25 mouse cellular contexts compared by ENCODE assay signal in genomic region chr17:45264434-45264833, GRCm38 (mm10).
DNase-seq lines count a peak whose midpoint lies in the region; ATAC-seq and TF ChIP-seq lines count a peak whose summit lies in the region.
"Had no signal": no experiment of that assay in that cellular context is flagged by ENCODE, and none has a peak within 500 bp of the region (broad histone marks: within the 10 kb centered on the region; RNA-seq: fewer than 3 reads in every experiment).

No protein-coding gene starts in this region.

- H3K4me2 ChIP-seq in kidney, postnatal 0 days (ENCODE audit: low read length) = no peak overlapping the region; the same call in 1 of the 2 replicates
- H3K4me2 ChIP-seq in kidney, embryonic 14.5 days (replicated peaks; ENCODE audit: low read depth, low read length) = no peak overlapping the region
- no peak overlapping the region for H3K4me2 ChIP-seq in lung, embryonic 14.5 days
- H3K4me2 ChIP-seq: embryonic facial prominence, embryonic 13.5 days; forebrain, embryonic 12.5 days; forebrain, embryonic 15.5 days; heart, embryonic 13.5 days; hindbrain, embryonic 14.5 days had no signal

- H3K27ac ChIP-seq in kidney, postnatal 0 days = no peak overlapping the region
- no peak overlapping the region for H3K27ac ChIP-seq in kidney, embryonic 14.5 days (ENCODE audit: low read depth, low read length)
- H3K27ac ChIP-seq in lung, embryonic 14.5 days (ENCODE audit: low read depth) = no peak overlapping the region
- H3K27ac ChIP-seq: embryonic facial prominence, embryonic 10.5 days; embryonic facial prominence, embryonic 13.5 days; forebrain, embryonic 12.5 days; forebrain, embryonic 15.5 days; heart, adult 2 months; heart, embryonic 10.5 days; heart, embryonic 13.5 days; hindbrain, embryonic 14.5 days; hindbrain, postnatal 0 days had no signal

- no peaks in the 10 kb centered on the region for H3K4me1 ChIP-seq in kidney, postnatal 0 days (replicated peaks; ENCODE audit: insufficient read depth, low read length)
- H3K4me1 ChIP-seq in kidney, embryonic 14.5 days (ENCODE audit: control insufficient read depth, insufficient read depth, low read length) = no peaks in the 10 kb centered on the region
- no peaks in the 10 kb centered on the region for H3K4me1 ChIP-seq in lung, embryonic 14.5 days (ENCODE audit: insufficient read depth)
- H3K4me1 ChIP-seq: forebrain, embryonic 12.5 days; forebrain, embryonic 15.5 days; heart, embryonic 13.5 days had no signal

- 13% methylated on average over 6 of the region's 6 CpGs for WGBS in kidney, postnatal 0 days
- 29% methylated on average over 6 of the region's 6 CpGs for WGBS in kidney, embryonic 14.5 days
- 37% methylated on average over 6 of the region's 6 CpGs for WGBS in lung, embryonic 14.5 days

- H3K9me3 ChIP-seq in kidney, postnatal 0 days (replicated peaks; ENCODE audit: low read length) = no peaks in the 10 kb centered on the region
- H3K9me3 ChIP-seq in kidney, embryonic 14.5 days (ENCODE audit: control insufficient read depth, low read length) = no peaks in the 10 kb centered on the region
- no peaks in the 10 kb centered on the region for H3K9me3 ChIP-seq in lung, embryonic 14.5 days (ENCODE audit: low read depth, low read length)
- H3K9me3 ChIP-seq: embryonic facial prominence, embryonic 10.5 days; embryonic facial prominence, embryonic 13.5 days; forebrain, embryonic 12.5 days; forebrain, embryonic 15.5 days; heart, embryonic 10.5 days; heart, embryonic 13.5 days had no signal

- no peak overlapping the region for H3K9ac ChIP-seq in kidney, postnatal 0 days (ENCODE audit: low read depth, low read length)
- no peak overlapping the region for H3K9ac ChIP-seq in kidney, embryonic 14.5 days (ENCODE audit: low read depth, low read length)
- H3K9ac ChIP-seq in lung, embryonic 14.5 days = no peak overlapping the region
- H3K9ac ChIP-seq: embryonic facial prominence, embryonic 13.5 days; forebrain, embryonic 12.5 days; forebrain, embryonic 15.5 days; heart, embryonic 13.5 days; hindbrain, embryonic 14.5 days had no signal

- peak; percentile 61 for DNase-seq in kidney, postnatal 0 days (ENCODE audit: low spot score)
- DNase-seq in lung, embryonic 14.5 days = peak; percentile 57
- no peak for DNase-seq in lung, postnatal 25 days (ENCODE audit: low spot score)
- DNase-seq in retina, embryonic 14.5 days (ENCODE audit: low spot score) = peak; percentile 35
- DNase-seq in testis, postnatal 14 days (ENCODE audit: low spot score) = no peak
- DNase-seq: adrenal gland, adult 2 months; adrenal gland, postnatal 14 days; cerebellum, adult 11-12 months; cerebellum, adult 8-10 months; cerebellum, postnatal 36 days; embryo, embryonic 11 days; gastrocnemius, postnatal 25 days; heart, adult 2 months; heart, postnatal 14 days; heart, postnatal 4 days had no signal

- no peaks in the 10 kb centered on the region for H3K36me3 ChIP-seq in kidney, postnatal 0 days (ENCODE audit: insufficient read depth, low read length)
- H3K36me3 ChIP-seq in kidney, embryonic 14.5 days (ENCODE audit: control insufficient read depth, insufficient read depth, low read length) = no peaks in the 10 kb centered on the region
- H3K36me3 ChIP-seq in lung, embryonic 14.5 days (ENCODE audit: insufficient read depth) = no peaks in the 10 kb centered on the region
- H3K36me3 ChIP-seq: embryonic facial prominence, embryonic 10.5 days; embryonic facial prominence, embryonic 13.5 days; forebrain, embryonic 12.5 days; forebrain, embryonic 15.5 days; heart, embryonic 10.5 days; heart, embryonic 13.5 days had no signal

- ATAC-seq in kidney, postnatal 0 days (replicated peaks; ENCODE audit: low FRiP score, low read depth) = no peak
- no peak for ATAC-seq in kidney, embryonic 14.5 days (ENCODE audit: low FRiP score, low TSS enrichment)
- ATAC-seq in lung, embryonic 14.5 days (ENCODE audit: insufficient read depth) = no peak
- ATAC-seq: forebrain, embryonic 15.5 days; hindbrain, postnatal 0 days had no signal

- H3K27me3 ChIP-seq in kidney, postnatal 0 days (ENCODE audit: insufficient read depth, low read length) = no peaks in the 10 kb centered on the region
- H3K27me3 ChIP-seq in kidney, embryonic 14.5 days (ENCODE audit: control insufficient read depth, insufficient read depth, low read length) = no peaks in the 10 kb centered on the region; the same call in 1 of the 2 replicates
- no peaks in the 10 kb centered on the region for H3K27me3 ChIP-seq in lung, embryonic 14.5 days (ENCODE audit: insufficient read depth, low read length)
- H3K27me3 ChIP-seq: forebrain, embryonic 12.5 days; forebrain, embryonic 15.5 days had no signal

- no peak for TF ChIP-seq CTCF in kidney, postnatal 0 days (IDR thresholded peaks at IDR 0.05; ENCODE audit: low read depth)
- no peak for TF ChIP-seq CTCF in lung, embryonic 14.5 days (IDR thresholded peaks at IDR 0.05; ENCODE audit: low read depth)

- no peak overlapping the region for H3K4me3 ChIP-seq in kidney, postnatal 0 days (replicated peaks; ENCODE audit: low read depth, low read length)
- no peak overlapping the region for H3K4me3 ChIP-seq in kidney, embryonic 14.5 days (ENCODE audit: low read length)
- H3K4me3 ChIP-seq in lung, embryonic 14.5 days (ENCODE audit: low read depth, low read length) = no peak overlapping the region
- H3K4me3 ChIP-seq: embryonic facial prominence, embryonic 10.5 days; embryonic facial prominence, embryonic 13.5 days; erythroblast, embryonic 14.5 days; forebrain, embryonic 12.5 days; forebrain, embryonic 15.5 days; heart, adult 2 months; heart, embryonic 10.5 days; heart, embryonic 13.5 days had no signal

Comparison
In these comparisons a context has a peak if more than half of its experiments do, and no peak if none do; other contexts are left out.
1. DNase-seq: peak in kidney, postnatal 0 days (single experiment), lung, embryonic 14.5 days (single experiment) and retina, embryonic 14.5 days (single experiment); none in lung, postnatal 25 days (single experiment) and testis, postnatal 14 days (single experiment).